9 mouse cellular contexts compared by ENCODE assay signal in the genomic region with DNA sequence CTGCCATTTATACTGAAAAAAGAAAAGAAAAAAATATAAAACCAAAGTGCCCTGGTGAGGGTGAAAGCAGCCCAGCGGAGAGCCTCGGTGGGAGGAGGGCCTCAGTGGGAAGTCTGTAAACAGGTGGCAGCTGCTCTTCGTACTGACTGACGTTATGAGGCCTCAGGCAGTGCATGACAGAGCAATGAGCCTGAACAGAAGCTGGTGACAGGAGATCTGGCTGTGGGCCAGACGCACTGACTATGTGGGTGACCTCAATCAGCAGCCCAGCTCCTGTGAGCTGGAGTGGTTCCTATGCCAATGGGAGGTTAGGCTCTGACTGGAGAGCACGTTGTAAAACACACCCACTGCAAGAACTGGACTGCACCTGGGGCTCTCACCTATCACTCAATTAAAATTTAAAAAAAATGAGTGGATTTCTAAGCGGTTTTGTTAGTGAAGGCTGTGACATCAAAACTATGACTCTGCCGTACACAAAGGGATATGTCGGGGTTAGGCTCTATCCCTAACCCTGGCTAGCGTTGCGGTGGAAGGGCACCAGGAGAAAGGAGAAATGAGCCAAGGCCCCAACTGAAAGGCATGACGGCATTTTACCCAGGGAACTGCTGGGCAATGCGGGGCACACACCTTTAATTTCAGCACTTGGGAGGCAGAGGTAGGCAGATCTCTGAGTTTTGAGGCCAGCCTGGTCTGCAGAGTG. TPM values are rescaled to one million over a fixed set of nuclear protein-coding genes. Genes with fewer than 3 reads are reported as not detected.
DNase-seq lines count a peak whose midpoint lies in the region; ATAC-seq and TF ChIP-seq lines count a peak whose summit lies in the region.
"Had no signal": no experiment of that assay in that cellular context is flagged by ENCODE, and none has a peak within 500 bp of the region (broad histone marks: within the 10 kb centered on the region; RNA-seq: fewer than 3 reads in every experiment).

No protein-coding gene starts in this region.

- H3K4me1 ChIP-seq in forebrain, embryonic 15.5 days: peaks cover 17% of the 10 kb centered on the region
- no peaks in the 10 kb centered on the region; the same call in 1 of the 2 replicates for H3K4me1 ChIP-seq in limb, embryonic 12.5 days (replicated peaks)
- H3K4me1 ChIP-seq in midbrain, embryonic 16.5 days (ENCODE audit: control insufficient read depth, insufficient read depth, low read length): no peaks in the 10 kb centered on the region
- peaks cover 17% of the 10 kb centered on the region for H3K4me1 ChIP-seq in thymus, adult 2 months (replicated peaks; ENCODE audit: control insufficient read depth, insufficient read depth, low read length)

- 0 out of 2 replicates have a peak, but pooled peaks have one; percentile 16 for TF ChIP-seq POLR2A in thymus, adult 2 months (IDR thresholded peaks at IDR 0.05; ENCODE audit: control insufficient read depth, extremely low read depth, insufficient read depth, low read length, poor library complexity)

- 0 out of 2 replicates have a peak, but pooled peaks have one; percentile 14 for ATAC-seq in frontal cortex, adult (ENCODE audit: low TSS enrichment)
- ATAC-seq in forebrain, embryonic 15.5 days (replicated peaks): peak; percentile 91
- peak; percentile 96 to 97 for ATAC-seq in hematopoietic stem cell, adult 5-6 weeks (replicated peaks in 1 of 2; ENCODE audit: insufficient read depth in 1 of 2, low FRiP score in 2 of 2, low TSS enrichment in 1 of 2, low read depth in 1 of 2, poor library complexity in 2 of 2, severe bottlenecking in 2 of 2)
- ATAC-seq in limb, embryonic 12.5 days (ENCODE audit: insufficient number of reproducible peaks, insufficient read depth, low FRiP score, low TSS enrichment, low read depth): peak; percentile 74; the same call in 1 of the 2 replicates
- ATAC-seq in midbrain, embryonic 16.5 days: peak; percentile 50

- 33% methylated on average over 13 of the region's 13 CpGs for WGBS in forebrain, embryonic 15.5 days
- 57% methylated on average over 13 of the region's 13 CpGs for WGBS in limb, embryonic 12.5 days
- WGBS in midbrain, embryonic 16.5 days: 60% methylated on average over 13 of the region's 13 CpGs
- 28% methylated on average over 13 of the region's 13 CpGs for WGBS in thymus, adult 2 months

- no peak overlapping the region for H3K4me2 ChIP-seq in forebrain, embryonic 15.5 days (replicated peaks)
- H3K4me2 ChIP-seq in limb, embryonic 12.5 days: no peak overlapping the region
- no peak overlapping the region for H3K4me2 ChIP-seq in midbrain, embryonic 16.5 days (ENCODE audit: low read length)

- H3K4me3 ChIP-seq in forebrain, embryonic 15.5 days: no peak overlapping the region
- no peak overlapping the region for H3K4me3 ChIP-seq in limb, embryonic 12.5 days (replicated peaks)
- H3K4me3 ChIP-seq in midbrain, embryonic 16.5 days (ENCODE audit: low read depth, low read length): no peak overlapping the region
- H3K4me3 ChIP-seq in thymus, adult 2 months (ENCODE audit: control insufficient read depth, insufficient read depth, low read length): no peak overlapping the region

- DNase-seq in frontal cortex, postnatal 25 days (ENCODE audit: low spot score in 2 of 2): no peak
- peak; percentile 81 for DNase-seq in brain, adult 2 months (ENCODE audit: low read depth, low spot score)
- peak; percentile 66 for DNase-seq in thymus, adult 2 months

- no peak overlapping the region for H3K9ac ChIP-seq in forebrain, embryonic 15.5 days (replicated peaks)
- H3K9ac ChIP-seq in limb, embryonic 12.5 days (replicated peaks): no peak overlapping the region
- no peak overlapping the region for H3K9ac ChIP-seq in midbrain, embryonic 16.5 days (ENCODE audit: low read depth, low read length)

- no peak overlapping the region; the same call in 1 of the 2 replicates for H3K27ac ChIP-seq in forebrain, embryonic 15.5 days (replicated peaks)
- H3K27ac ChIP-seq in limb, embryonic 12.5 days: no peak overlapping the region
- no peak overlapping the region for H3K27ac ChIP-seq in midbrain, embryonic 16.5 days (ENCODE audit: low read length)
- H3K27ac ChIP-seq in thymus, adult 2 months (ENCODE audit: control insufficient read depth, insufficient read depth, low read length): peak overlapping the region; percentile 91
- H3K27ac ChIP-seq: macrophage had no signal

- TF ChIP-seq CTCF in thymus, adult 2 months (IDR thresholded peaks at IDR 0.05; ENCODE audit: borderline replicate concordance, control insufficient read depth, extremely low read depth, insufficient read depth, low read length, poor library complexity): no peak

- H3K36me3 ChIP-seq in forebrain, embryonic 15.5 days: no peaks in the 10 kb centered on the region
- no peaks in the 10 kb centered on the region for H3K36me3 ChIP-seq in limb, embryonic 12.5 days
- peaks cover 5% of the 10 kb centered on the region; the same call in 1 of the 2 replicates for H3K36me3 ChIP-seq in midbrain, embryonic 16.5 days (ENCODE audit: control insufficient read depth, insufficient read depth, low read length)
- H3K36me3 ChIP-seq in thymus, adult 2 months (ENCODE audit: control insufficient read depth, insufficient read depth, low read length): no peaks in the 10 kb centered on the region

- H3K27me3 ChIP-seq in forebrain, embryonic 15.5 days: no peaks in the 10 kb centered on the region
- no peaks in the 10 kb centered on the region for H3K27me3 ChIP-seq in limb, embryonic 12.5 days
- H3K27me3 ChIP-seq in midbrain, embryonic 16.5 days (ENCODE audit: control insufficient read depth, insufficient read depth, low read depth, low read length): no peaks in the 10 kb centered on the region
- no peaks in the 10 kb centered on the region for H3K27me3 ChIP-seq in thymus, adult 2 months (ENCODE audit: control insufficient read depth, insufficient read depth, low read length)

- no peaks in the 10 kb centered on the region for H3K9me3 ChIP-seq in forebrain, embryonic 15.5 days
- H3K9me3 ChIP-seq in limb, embryonic 12.5 days: no peaks in the 10 kb centered on the region
- H3K9me3 ChIP-seq in midbrain, embryonic 16.5 days (replicated peaks; ENCODE audit: control insufficient read depth, low read length, poor library complexity, severe bottlenecking): no peaks in the 10 kb centered on the region

RNA-seq across cellular contexts. Expression of gene Hbp1, which starts 23.3 kb away (rescaled TPM):
- 85.6 and 87.7 TPM in 2 replicates for polyA plus RNA-seq in forebrain, embryonic 15.5 days (2015; fragmentation: Nextera tagmentation; extraction: Ambion mirVana)
- 93.9 and 127 TPM in 2 replicates for total RNA-seq in hematopoietic stem cell, adult 5-6 weeks (2017)
- polyA plus RNA-seq in limb, embryonic 12.5 days (2016; fragmentation: Nextera tagmentation; extraction: Ambion mirVana): 133 and 134 TPM in 2 replicates
- 39.8 and 43.2 TPM in 2 replicates for polyA plus RNA-seq in midbrain, embryonic 16.5 days (2015; fragmentation: Nextera tagmentation; extraction: Ambion mirVana)
- polyA plus RNA-seq in thymus, adult 2 months (2012; rRNA removed): 74.9 and 94.9 TPM in 2 replicates

Comparison
In these comparisons a context has a peak if more than half of its experiments do, and no peak if none do; other contexts are left out.
1. ATAC-seq: peak in every context shown above with its lines; median percentile 96 in hematopoietic stem cell, adult 5-6 weeks; 91 in forebrain, embryonic 15.5 days; 74 in limb, embryonic 12.5 days; 50 in midbrain, embryonic 16.5 days; 14 in frontal cortex, adult.
2. DNase-seq: peak in brain, adult 2 months (single experiment) and thymus, adult 2 months (single experiment); none in frontal cortex, postnatal 25 days (0 of 2).